Mouse (Mus musculus) splenic B cell, adult 2 months (primary cell): ENCODE data around the gene Homer1.

Source experiments
- DNase-seq: peaks from one replicate; pipeline ENCODE4 v3.0.0-alpha.2; 2011; ENCODE audit warnings: low read depth, low spot score
- H3K27me3 ChIP-seq: 2 replicates; pipeline ENCODE4 v1.6.1; 2012; ENCODE audit warnings: mild to moderate bottlenecking, low read length, moderate library complexity, mixed read lengths; ENCODE audit not compliant: control insufficient read depth, poor library complexity, insufficient read depth, severe bottlenecking
- H3K36me3 ChIP-seq: 2 replicates; pipeline ENCODE4 v1.6.1; 2012; ENCODE audit warnings: mild to moderate bottlenecking, low read length, moderate library complexity, mixed read lengths; ENCODE audit not compliant: control insufficient read depth, poor library complexity, insufficient read depth, severe bottlenecking

Homer1 gene

GRCm38 (mm10) chr13:93312518-93312917 is 13.1 kb downstream of the Homer1 start:
- H3K27me3 ChIP-seq: no peaks in the 10 kb centered on the region
- no peaks in the 10 kb centered on the region for H3K36me3 ChIP-seq
- DNase-seq: no peak

- no peak for DNase-seq
- Histone ChIP-seq H3K27me3 (no peaks in the 10 kb centered on the region), H3K36me3 (no peaks in the 10 kb centered on the region)
Observed at GRCm38 (mm10) chr13:93314322-93314721, 14.9 kb downstream of the Homer1 start.

- Histone ChIP-seq H3K36me3 (no peaks in the 10 kb centered on the region), H3K27me3 (no peaks in the 10 kb centered on the region)
- no peak for DNase-seq
Observed at GRCm38 (mm10) chr13:93320089-93320488, 20.7 kb downstream of the Homer1 start.

GRCm38 (mm10) chr13:93326326-93326725 is 26.9 kb downstream of the Homer1 start:
- DNase-seq: peak; percentile 48
- H3K27me3 ChIP-seq: no peaks in the 10 kb centered on the region
- no peaks in the 10 kb centered on the region for H3K36me3 ChIP-seq

GRCm38 (mm10) chr13:93331721-93332120 is 32.3 kb downstream of the Homer1 start:
- no peaks in the 10 kb centered on the region for H3K27me3 ChIP-seq
- H3K36me3 ChIP-seq: no peaks in the 10 kb centered on the region
- DNase-seq: no peak

GRCm38 (mm10) chr13:93332491-93332890 is 33.1 kb downstream of the Homer1 start:
- no peaks in the 10 kb centered on the region for H3K36me3 ChIP-seq
- no peak for DNase-seq

GRCm38 (mm10) chr13:93335337-93335736 is 35.9 kb downstream of the Homer1 start:
- Histone ChIP-seq H3K36me3 (no peaks in the 10 kb centered on the region), H3K27me3 (no peaks in the 10 kb centered on the region)
- no peak for DNase-seq

More at GRCm38 (mm10) chr13:93332491-93332890, 33.1 kb downstream of the Homer1 start:
- H3K27me3 ChIP-seq: no peaks in the 10 kb centered on the region

GRCm38 (mm10) chr13:93338394-93338793 is 39.0 kb downstream of the Homer1 start:
- H3K27me3 ChIP-seq: no peaks in the 10 kb centered on the region
- no peaks in the 10 kb centered on the region for H3K36me3 ChIP-seq
- DNase-seq: no peak

GRCm38 (mm10) chr13:93340555-93341278 is 41.3 kb downstream of the Homer1 start:
- Histone ChIP-seq H3K36me3 (no peaks in the 10 kb centered on the region), H3K27me3 (no peaks in the 10 kb centered on the region)
- no peak for DNase-seq

GRCm38 (mm10) chr13:93342641-93343040 is 43.2 kb downstream of the Homer1 start:
- DNase-seq: no peak
- no peaks in the 10 kb centered on the region for H3K36me3 ChIP-seq
- H3K27me3 ChIP-seq: no peaks in the 10 kb centered on the region

GRCm38 (mm10) chr13:93344395-93344794 is 45.0 kb downstream of the Homer1 start:
- H3K27me3 ChIP-seq: no peaks in the 10 kb centered on the region
- no peak for DNase-seq
- H3K36me3 ChIP-seq: no peaks in the 10 kb centered on the region

- Histone ChIP-seq H3K36me3 (no peaks in the 10 kb centered on the region), H3K27me3 (no peaks in the 10 kb centered on the region)
- DNase-seq: no peak
Observed at GRCm38 (mm10) chr13:93345854-93346253, 46.4 kb downstream of the Homer1 start.

GRCm38 (mm10) chr13:93352030-93352429 is 52.6 kb downstream of the Homer1 start:
- Histone ChIP-seq H3K27me3 (no peaks in the 10 kb centered on the region), H3K36me3 (no peaks in the 10 kb centered on the region)
- DNase-seq: no peak

- DNase-seq: peak; percentile 38
- no peaks in the 10 kb centered on the region for H3K36me3 ChIP-seq
- H3K27me3 ChIP-seq: no peaks in the 10 kb centered on the region
Observed at GRCm38 (mm10) chr13:93354420-93355278, 55.2 kb downstream of the Homer1 start.

- Histone ChIP-seq H3K27me3 (no peaks in the 10 kb centered on the region), H3K36me3 (no peaks in the 10 kb centered on the region)
- DNase-seq: peak; percentile 54
Observed at GRCm38 (mm10) chr13:93355279-93355587, 55.8 kb downstream of the Homer1 start.
